Mouse (Mus musculus): ENCODE results near the gene Sema3b. TPM values are rescaled to one million over a fixed set of nuclear protein-coding genes. Genes with fewer than 3 reads are reported as not detected.
A peak's percentile ranks its signal among the peaks of the same experiment; 100 is the strongest.
"Not testable (repeated sequence)": the region's sequence is repeated elsewhere in the genome, so short reads cannot be mapped to it uniquely, and the experiment has no call there.

Sema3b gene
- polyA plus RNA-seq, 1 experiment, result not detected

GRCm38 (mm10) chr9:107570845-107571244 is 38.2 kb downstream of the Sema3b start:
- TF ChIP-seq TAL1 (IDR thresholded peaks at IDR 0.05; ENCODE audit: low read length), result peak; percentile 54
- peak; percentile 69 for TF ChIP-seq GATA1 (IDR thresholded peaks at IDR 0.05; ENCODE audit: low read length)
- Histone ChIP-seq H3K27me3 (ENCODE audit: control insufficient read depth) (no peaks in the 10 kb centered on the region), H3K4me3 (replicated peaks) (peak overlapping the region; percentile 93), H3K4me1 (ENCODE audit: control insufficient read depth) (peaks cover 88% of the 10 kb centered on the region), H3K9me3 (ENCODE audit: control insufficient read depth, low read length) (no peaks in the 10 kb centered on the region), H3K36me3 (ENCODE audit: control insufficient read depth) (peaks cover 59% of the 10 kb centered on the region)

- Histone ChIP-seq H3K9me3 (ENCODE audit: control insufficient read depth, low read length) (no peaks in the 10 kb centered on the region), H3K27me3 (ENCODE audit: control insufficient read depth) (no peaks in the 10 kb centered on the region), H3K36me3 (ENCODE audit: control insufficient read depth) (peaks cover 65% of the 10 kb centered on the region), H3K4me3 (replicated peaks) (peak overlapping the region; percentile 93), H3K4me1 (ENCODE audit: control insufficient read depth) (peaks cover 88% of the 10 kb centered on the region)
- no peak for TF ChIP-seq TAL1 (IDR thresholded peaks at IDR 0.05; ENCODE audit: low read length)
- TF ChIP-seq GATA1 (IDR thresholded peaks at IDR 0.05; ENCODE audit: low read length), result no peak
These were observed 39.0 kb downstream of the Sema3b start for GRCm38 (mm10) chr9:107570016-107570415.

- no peak for TF ChIP-seq TAL1 (IDR thresholded peaks at IDR 0.05; ENCODE audit: low read length)
- TF ChIP-seq GATA1 (IDR thresholded peaks at IDR 0.05; ENCODE audit: low read length), result no peak
- peaks cover 91% of the 10 kb centered on the region for H3K4me1 ChIP-seq (ENCODE audit: control insufficient read depth)
- no peaks in the 10 kb centered on the region for H3K9me3 ChIP-seq (ENCODE audit: control insufficient read depth, low read length)
- peaks cover 67% of the 10 kb centered on the region for H3K36me3 ChIP-seq (ENCODE audit: control insufficient read depth)
- H3K27me3 ChIP-seq (ENCODE audit: control insufficient read depth), result no peaks in the 10 kb centered on the region
- peak overlapping the region; percentile 93 for H3K4me3 ChIP-seq (replicated peaks)
These were observed 39.8 kb downstream of the Sema3b start for GRCm38 (mm10) chr9:107569270-107569669.

GRCm38 (mm10) chr9:107568331-107569261 is 40.4 kb downstream of the Sema3b start:
- Histone ChIP-seq H3K4me3 (replicated peaks) (peak overlapping the region; percentile 93), H3K4me1 (ENCODE audit: control insufficient read depth) (peaks cover 97% of the 10 kb centered on the region), H3K27me3 (ENCODE audit: control insufficient read depth) (no peaks in the 10 kb centered on the region), H3K36me3 (ENCODE audit: control insufficient read depth) (peaks cover 68% of the 10 kb centered on the region), H3K9me3 (ENCODE audit: control insufficient read depth, low read length) (no peaks in the 10 kb centered on the region)
- TF ChIP-seq GATA1 (IDR thresholded peaks at IDR 0.05; ENCODE audit: low read length) (no peak), TAL1 (IDR thresholded peaks at IDR 0.05; ENCODE audit: low read length) (no peak)

- Histone ChIP-seq H3K4me1 (ENCODE audit: control insufficient read depth) (peaks cover 95% of the 10 kb centered on the region), H3K4me3 (replicated peaks) (peak within 1 kb of the TSS; percentile 93), H3K36me3 (ENCODE audit: control insufficient read depth) (peaks cover 60% of the 10 kb centered on the region), H3K27me3 (ENCODE audit: control insufficient read depth) (no peaks in the 10 kb centered on the region), H3K9me3 (ENCODE audit: control insufficient read depth, low read length) (no peaks in the 10 kb centered on the region)
- TF ChIP-seq GATA1 (IDR thresholded peaks at IDR 0.05; ENCODE audit: low read length), result no peak
- no peak for TF ChIP-seq TAL1 (IDR thresholded peaks at IDR 0.05; ENCODE audit: low read length)
These were observed 41.2 kb downstream of the Sema3b start, which contains the start of gene Hyal2 for GRCm38 (mm10) chr9:107567702-107568319. Hyal2 (plus strand) TSS chr9:107567945.

- TF ChIP-seq GATA1 (IDR thresholded peaks at IDR 0.05; ENCODE audit: low read length) (no peak), TAL1 (IDR thresholded peaks at IDR 0.05; ENCODE audit: low read length) (no peak)
- H3K4me3 ChIP-seq (replicated peaks), result no peak overlapping the region
These were observed 42.2 kb downstream of the Sema3b start for GRCm38 (mm10) chr9:107566855-107567254.

GRCm38 (mm10) chr9:107566041-107566709 is 42.9 kb downstream of the Sema3b start:
- H3K36me3 ChIP-seq (ENCODE audit: control insufficient read depth), result peaks cover 59% of the 10 kb centered on the region
- H3K4me1 ChIP-seq (ENCODE audit: control insufficient read depth), result peaks cover 90% of the 10 kb centered on the region
- H3K9me3 ChIP-seq (ENCODE audit: control insufficient read depth, low read length), result no peaks in the 10 kb centered on the region
- H3K4me3 ChIP-seq (replicated peaks), result no peak overlapping the region
- H3K27me3 ChIP-seq (ENCODE audit: control insufficient read depth), result no peaks in the 10 kb centered on the region
- TF ChIP-seq GATA1 (IDR thresholded peaks at IDR 0.05; ENCODE audit: low read length), result no peak
- no peak for TF ChIP-seq TAL1 (IDR thresholded peaks at IDR 0.05; ENCODE audit: low read length)

More at GRCm38 (mm10) chr9:107566855-107567254, 42.2 kb downstream of the Sema3b start:
- peaks cover 95% of the 10 kb centered on the region for H3K4me1 ChIP-seq (ENCODE audit: control insufficient read depth)
- no peaks in the 10 kb centered on the region for H3K9me3 ChIP-seq (ENCODE audit: control insufficient read depth, low read length)
- no peaks in the 10 kb centered on the region for H3K27me3 ChIP-seq (ENCODE audit: control insufficient read depth)
- peaks cover 59% of the 10 kb centered on the region for H3K36me3 ChIP-seq (ENCODE audit: control insufficient read depth)

- not testable (repeated sequence) for H3K4me3 ChIP-seq (replicated peaks); H3K27me3 ChIP-seq (ENCODE audit: control insufficient read depth); H3K9me3 ChIP-seq (ENCODE audit: control insufficient read depth, low read length)
- H3K36me3 ChIP-seq (ENCODE audit: control insufficient read depth), result peaks cover 59% of the 10 kb centered on the region
- H3K4me1 ChIP-seq (ENCODE audit: control insufficient read depth), result peaks cover 84% of the 10 kb centered on the region
These were observed 43.5 kb downstream of the Sema3b start for GRCm38 (mm10) chr9:107565556-107565955.

Measured in erythroblast, embryonic 14.5 days (primary cell).